24 mouse cellular contexts compared by ENCODE assay signal in genomic region chr13:115106183-115106582, GRCm38 (mm10). TPM values are rescaled to one million over a fixed set of nuclear protein-coding genes. Genes with fewer than 3 reads are reported as not detected.
DNase-seq lines count a peak whose midpoint lies in the region; TF ChIP-seq lines count a peak whose summit lies in the region.
"Had no signal": no experiment of that assay in that cellular context is flagged by ENCODE, and none has a peak within 500 bp of the region (broad histone marks: within the 10 kb centered on the region; RNA-seq: fewer than 3 reads in every experiment).

No protein-coding gene starts in this region.

- TF ChIP-seq POLR2A in kidney, adult 2 months (IDR thresholded peaks at IDR 0.05; ENCODE audit: low read depth, low read length) = no peak
- TF ChIP-seq POLR2A in lung, adult 2 months (IDR thresholded peaks at IDR 0.05; ENCODE audit: borderline replicate concordance, extremely low read depth, low read depth, low read length) = no peak

- H3K4me3 ChIP-seq in heart, embryonic 10.5 days = no peak overlapping the region
- no peak overlapping the region for H3K4me3 ChIP-seq in kidney, adult 2 months (ENCODE audit: insufficient read depth, low read depth, low read length)
- no peak overlapping the region for H3K4me3 ChIP-seq in lung, adult 2 months (replicated peaks; ENCODE audit: extremely low read depth, low read depth, low read length)
- H3K4me3 ChIP-seq in left cerebral cortex, adult 2 months = no peak overlapping the region
- H3K4me3 ChIP-seq: heart, embryonic 13.5 days; hindbrain, embryonic 12.5 days; kidney, embryonic 15.5 days; limb, embryonic 13.5 days; liver, embryonic 15.5 days had no signal

- no peak for TF ChIP-seq CTCF in kidney, adult 2 months (conservative IDR thresholded peaks at IDR 0.05; ENCODE audit: insufficient read depth, insufficient read length, low read depth, low read length)
- TF ChIP-seq CTCF in lung, adult 2 months (IDR thresholded peaks at IDR 0.05; ENCODE audit: insufficient read depth, low read length) = no peak
- TF ChIP-seq CTCF in left cerebral cortex, adult 2 months (IDR thresholded peaks at IDR 0.05) = no peak

- no peaks in the 10 kb centered on the region for H3K27me3 ChIP-seq in heart, embryonic 10.5 days (ENCODE audit: insufficient read depth, poor library complexity, severe bottlenecking)
- H3K27me3 ChIP-seq in kidney, adult 2 months (replicated peaks; ENCODE audit: control insufficient read depth, insufficient read depth, low read length) = no peaks in the 10 kb centered on the region
- H3K27me3 ChIP-seq: CH12.LX; heart, embryonic 13.5 days; kidney, embryonic 15.5 days; limb, embryonic 13.5 days; Patski had no signal

- peak; percentile 48 to 79 for DNase-seq in heart, adult 18-20 months
- DNase-seq in heart, embryonic 10.5 days (ENCODE audit: low spot score) = no peak
- DNase-seq in kidney, adult 2 months = peak; percentile 44
- DNase-seq in kidney, postnatal 10 days = no peak
- DNase-seq in lung, postnatal 36 days = peak; percentile 71
- no peak for DNase-seq in lung, adult 2 months
- DNase-seq in left cerebral cortex, adult 2 months (ENCODE audit: extremely low spot score in 1 of 2, low spot score in 2 of 2) = no peak
- DNase-seq: adrenal gland, postnatal 36 days; B cell, adult 2 months; cerebellum, adult 11-12 months; cerebellum, postnatal 10 days; forebrain, postnatal 0 days; kidney, postnatal 4 days; thymus, adult 18-20 months; thymus, postnatal 36 days had no signal

- H3K4me1 ChIP-seq in heart, embryonic 10.5 days = no peaks in the 10 kb centered on the region
- peaks cover 16% of the 10 kb centered on the region for H3K4me1 ChIP-seq in kidney, adult 2 months (ENCODE audit: control insufficient read depth, insufficient read depth, low read length)
- H3K4me1 ChIP-seq in lung, adult 2 months (ENCODE audit: control insufficient read depth, insufficient read depth, low read length) = peaks cover 7% of the 10 kb centered on the region
- H3K4me1 ChIP-seq: liver, embryonic 15.5 days had no signal

- 84% methylated on average over 10 of the region's 10 CpGs for WGBS in heart, embryonic 10.5 days
- 72% methylated on average over 10 of the region's 10 CpGs for WGBS in kidney, adult 2 months
- 30% methylated on average over 10 of the region's 10 CpGs for WGBS in lung, adult 2 months

- intact Hi-C loops in left cerebral cortex, adult 2 months (cut with DNase I) = no loop called here

- 0 out of 2 replicates have a peak, but pooled peaks cover 3% of the 10 kb centered on the region for H3K9me3 ChIP-seq in heart, embryonic 10.5 days
- H3K9me3 ChIP-seq: G1E; hindbrain, embryonic 12.5 days; kidney, embryonic 15.5 days; limb, embryonic 13.5 days; liver, embryonic 15.5 days had no signal

- no peak overlapping the region for H3K27ac ChIP-seq in heart, embryonic 10.5 days
- H3K27ac ChIP-seq in kidney, adult 2 months (ENCODE audit: insufficient read depth, low read depth, low read length) = no peak overlapping the region
- H3K27ac ChIP-seq in left cerebral cortex, adult 2 months = no peak overlapping the region
- H3K27ac ChIP-seq: heart, embryonic 13.5 days; hindbrain, embryonic 12.5 days; kidney, embryonic 15.5 days; limb, embryonic 13.5 days; liver, embryonic 15.5 days had no signal

- no peaks in the 10 kb centered on the region for H3K36me3 ChIP-seq in heart, embryonic 10.5 days
- H3K36me3 ChIP-seq in kidney, adult 2 months (ENCODE audit: control insufficient read depth, insufficient read depth, low read length) = no peaks in the 10 kb centered on the region
- H3K36me3 ChIP-seq: G1E; heart, embryonic 13.5 days; hindbrain, embryonic 12.5 days; kidney, embryonic 15.5 days; limb, embryonic 13.5 days; liver, embryonic 15.5 days had no signal

RNA-seq across cellular contexts. Expression of gene Itga1, which starts 4.4 kb away (rescaled TPM):
- 10 to 100 TPM; 31.0 to 34.9 TPM for total RNA-seq in heart, adult 18-20 months (2021)
- polyA plus RNA-seq in heart, embryonic 10.5 days (2016; fragmentation: Nextera tagmentation; extraction: Ambion mirVana) = 15.8 and 26.1 TPM in 2 replicates
- 16.5 and 17.9 TPM in 2 replicates for polyA plus RNA-seq in kidney, adult 2 months (2012; rRNA removed)
- polyA plus RNA-seq in lung, adult 2 months (2012; rRNA removed) = 24.0 and 36.1 TPM in 2 replicates
- 1 to 10 TPM; 5.8 to 7.1 TPM for total RNA-seq in left cerebral cortex, adult 2 months (2021)
- polyA plus RNA-seq: G1E had no signal

RNA-seq across cellular contexts. Expression of gene Gm49395, which starts 4.5 kb away (rescaled TPM):
- total RNA-seq in heart, adult 18-20 months (2021) = 1 to 10 TPM; 4.4 to 8.6 TPM
- 7.3 and 9.0 TPM in 2 replicates for polyA plus RNA-seq in heart, embryonic 10.5 days (2016; fragmentation: Nextera tagmentation; extraction: Ambion mirVana)
- 3.8 and 7.4 TPM in 2 replicates for polyA plus RNA-seq in kidney, adult 2 months (2012; rRNA removed)
- polyA plus RNA-seq in lung, adult 2 months (2012; rRNA removed) = 21.5 and 30.5 TPM in 2 replicates
- 1 to 10 TPM; 1.5 to 2.0 TPM for total RNA-seq in left cerebral cortex, adult 2 months (2021)
- total RNA-seq: G1E; neutrophil, adult 5-6 weeks had no signal

RNA-seq across cellular contexts. Expression of gene Pelo, which starts 16.2 kb away (rescaled TPM):
- total RNA-seq in heart, adult 18-20 months (2021) = 10 to 100 TPM; 16.3 to 18.5 TPM
- polyA plus RNA-seq in heart, embryonic 10.5 days (2016; fragmentation: Nextera tagmentation; extraction: Ambion mirVana) = 9.1 and 9.5 TPM in 2 replicates
- 29.0 and 32.3 TPM in 2 replicates for polyA plus RNA-seq in kidney, adult 2 months (2012; rRNA removed)
- polyA plus RNA-seq in lung, adult 2 months (2012; rRNA removed) = 30.2 and 32.9 TPM in 2 replicates
- total RNA-seq in left cerebral cortex, adult 2 months (2021) = 10 to 100 TPM; 19.5 to 24.1 TPM

Comparison
In these comparisons a context has a peak if more than half of its experiments do, and no peak if none do; other contexts are left out.
1. DNase-seq: peak in heart, adult 18-20 months (2 of 2), kidney, adult 2 months (single experiment) and lung, postnatal 36 days (single experiment); none in heart, embryonic 10.5 days (single experiment), kidney, postnatal 10 days (single experiment), lung, adult 2 months (single experiment) and left cerebral cortex, adult 2 months (0 of 2).